Mouse (Mus musculus) lung, adult 10 weeks (tissue): Measurements from ENCODE around the gene Grid2. TPM values are rescaled to one million over a fixed set of nuclear protein-coding genes. Genes with fewer than 3 reads are reported as not detected.

Experiments
- polyA plus RNA-seq: library from polyadenylated mRNA; stranded (reverse); fragments of 350-450 nt; fragmentation: Illumina TruSeq; extraction: RNeasy Lipid Tissue Mini Kit (QIAGEN cat#74804); gene quantifications from one replicate; pipeline ENCODE4 v1.2.3, GENCODE M21; 2014; ENCODE audit warnings: low read depth, low replicate concordance; ENCODE audit not compliant: insufficient read depth

Gene Grid2
- not detected for polyA plus RNA-seq

GRCm38 (mm10) chr6:63255826-63256555 is at the start of gene Grid2:
Gene Grid2 (plus strand): TSS chr6:63255876.

GRCm38 (mm10) chr6:64728499-64729198 is 1473.0 kb downstream of the Grid2 start, which contains the start of gene Atoh1:
Gene Atoh1 (plus strand): TSS chr6:64729125.

